Mouse (Mus musculus): ENCODE data around the gene Fgfr2. TPM values are rescaled to one million over a fixed set of nuclear protein-coding genes. Genes with fewer than 3 reads are reported as not detected.

Gene Fgfr2
- polyA plus RNA-seq, 1 experiment from 2014 or later: 104 TPM

- Histone ChIP-seq H3K27ac (peak overlapping the region; percentile 23; the same call in 1 of the 2 replicates), H3K4me1 (peaks cover 57% of the 10 kb centered on the region)
These were observed 110.3 kb downstream of the Fgfr2 start for GRCm38 (mm10) chr7:133012637-133013366.

GRCm38 (mm10) chr7:133011611-133012010 lies 111.5 kb downstream of the Fgfr2 start:
- H3K9ac ChIP-seq: no peak overlapping the region
- no peak overlapping the region for H3K4me3 ChIP-seq (replicated peaks)
- H3K9me3 ChIP-seq: no peaks in the 10 kb centered on the region
- 0 out of 2 replicates have a peak overlapping the region, but pooled peaks have one; percentile 23 for H3K27ac ChIP-seq
- H3K36me3 ChIP-seq: no peaks in the 10 kb centered on the region
- 0 out of 2 replicates have a peak, but pooled peaks have one; percentile 7 for ATAC-seq (ENCODE audit: insufficient read depth, low FRiP score, low read depth)
- no peaks in the 10 kb centered on the region for H3K27me3 ChIP-seq (replicated peaks)
- no peak overlapping the region for H3K4me2 ChIP-seq
- peaks cover 66% of the 10 kb centered on the region for H3K4me1 ChIP-seq
- WGBS: 40% methylated on average over 4 of the region's 4 CpGs

More at GRCm38 (mm10) chr7:133012637-133013366, 110.3 kb downstream of the Fgfr2 start:
- H3K36me3 ChIP-seq: no peaks in the 10 kb centered on the region
- no peak overlapping the region for H3K4me3 ChIP-seq (replicated peaks)
- H3K9ac ChIP-seq: no peak overlapping the region
- H3K27me3 ChIP-seq (replicated peaks): no peaks in the 10 kb centered on the region
- WGBS: 42% methylated on average over 14 of the region's 14 CpGs
- ATAC-seq (ENCODE audit: insufficient read depth, low FRiP score, low read depth): no peak
- H3K4me2 ChIP-seq: no peak overlapping the region
- no peaks in the 10 kb centered on the region for H3K9me3 ChIP-seq

- H3K4me1 ChIP-seq: peaks cover 66% of the 10 kb centered on the region
- no peaks in the 10 kb centered on the region for H3K9me3 ChIP-seq
- 16% methylated on average over 5 of the region's 5 CpGs for WGBS
- no peak overlapping the region for H3K4me3 ChIP-seq (replicated peaks)
- H3K27ac ChIP-seq: peak overlapping the region; percentile 75
- no peak overlapping the region for H3K4me2 ChIP-seq
- H3K36me3 ChIP-seq: no peaks in the 10 kb centered on the region
- peak; percentile 29; the same call in 1 of the 2 replicates for ATAC-seq (ENCODE audit: insufficient read depth, low FRiP score, low read depth)
- no peaks in the 10 kb centered on the region for H3K27me3 ChIP-seq (replicated peaks)
- H3K9ac ChIP-seq: no peak overlapping the region
These were observed 112.0 kb downstream of the Fgfr2 start for GRCm38 (mm10) chr7:133011191-133011590.

GRCm38 (mm10) chr7:133010477-133010876 lies 112.7 kb downstream of the Fgfr2 start:
- no peaks in the 10 kb centered on the region for H3K36me3 ChIP-seq
- ATAC-seq (ENCODE audit: insufficient read depth, low FRiP score, low read depth): no peak
- H3K4me3 ChIP-seq (replicated peaks): no peak overlapping the region
- H3K9ac ChIP-seq: no peak overlapping the region
- H3K4me1 ChIP-seq: peaks cover 67% of the 10 kb centered on the region
- H3K27ac ChIP-seq: peak overlapping the region; percentile 45; the same call in 1 of the 2 replicates
- H3K9me3 ChIP-seq: no peaks in the 10 kb centered on the region
- no peak overlapping the region for H3K4me2 ChIP-seq
- 75% methylated on average over 3 of the region's 3 CpGs for WGBS
- H3K27me3 ChIP-seq (replicated peaks): no peaks in the 10 kb centered on the region

- no peaks in the 10 kb centered on the region for H3K27me3 ChIP-seq (replicated peaks)
- no peak overlapping the region for H3K27ac ChIP-seq
- ATAC-seq (ENCODE audit: insufficient read depth, low FRiP score, low read depth): no peak
- H3K9ac ChIP-seq: no peak overlapping the region
- 80% methylated on average over 8 of the region's 8 CpGs for WGBS
- no peak overlapping the region for H3K4me2 ChIP-seq
- H3K9me3 ChIP-seq: no peaks in the 10 kb centered on the region
- no peaks in the 10 kb centered on the region for H3K36me3 ChIP-seq
- H3K4me1 ChIP-seq: peaks cover 59% of the 10 kb centered on the region
- H3K4me3 ChIP-seq (replicated peaks): no peak overlapping the region
These were observed 113.5 kb downstream of the Fgfr2 start for GRCm38 (mm10) chr7:133009676-133010075.

GRCm38 (mm10) chr7:133008663-133009062 lies 114.5 kb downstream of the Fgfr2 start:
- H3K36me3 ChIP-seq: no peaks in the 10 kb centered on the region
- H3K9me3 ChIP-seq: no peaks in the 10 kb centered on the region
- ATAC-seq (ENCODE audit: insufficient read depth, low FRiP score, low read depth): no peak
- no peak overlapping the region for H3K4me2 ChIP-seq
- no peak overlapping the region for H3K4me3 ChIP-seq (replicated peaks)
- 93% methylated on average over 4 of the region's 4 CpGs for WGBS
- no peaks in the 10 kb centered on the region for H3K27me3 ChIP-seq (replicated peaks)
- H3K27ac ChIP-seq: no peak overlapping the region; the same call in 1 of the 2 replicates
- H3K9ac ChIP-seq: no peak overlapping the region
- peaks cover 61% of the 10 kb centered on the region for H3K4me1 ChIP-seq

GRCm38 (mm10) chr7:133007343-133007742 lies 115.8 kb downstream of the Fgfr2 start:
- Histone ChIP-seq H3K36me3 (0 out of 2 replicates have a peak, but pooled peaks cover 3% of the 10 kb centered on the region), H3K4me2 (no peak overlapping the region), H3K27me3 (replicated peaks) (no peaks in the 10 kb centered on the region), H3K4me3 (replicated peaks) (no peak overlapping the region), H3K4me1 (peaks cover 57% of the 10 kb centered on the region), H3K9me3 (no peaks in the 10 kb centered on the region), H3K27ac (peak overlapping the region; percentile 51; the same call in 1 of the 2 replicates), H3K9ac (no peak overlapping the region)
- 55% methylated on average over 11 of the region's 11 CpGs for WGBS
- ATAC-seq (ENCODE audit: insufficient read depth, low FRiP score, low read depth): peak; percentile 33; the same call in 1 of the 2 replicates

GRCm38 (mm10) chr7:133005772-133006171 lies 117.4 kb downstream of the Fgfr2 start:
- ATAC-seq (ENCODE audit: insufficient read depth, low FRiP score, low read depth): no peak
- Histone ChIP-seq H3K36me3 (0 out of 2 replicates have a peak, but pooled peaks cover 3% of the 10 kb centered on the region), H3K27me3 (replicated peaks) (no peaks in the 10 kb centered on the region), H3K27ac (no peak overlapping the region), H3K9ac (no peak overlapping the region), H3K4me1 (peaks cover 42% of the 10 kb centered on the region), H3K9me3 (no peaks in the 10 kb centered on the region), H3K4me2 (no peak overlapping the region), H3K4me3 (replicated peaks) (no peak overlapping the region)
- WGBS: 76% methylated on average over 7 of the region's 7 CpGs

GRCm38 (mm10) chr7:133003421-133003820 lies 119.7 kb downstream of the Fgfr2 start:
- H3K27me3 ChIP-seq (replicated peaks): no peaks in the 10 kb centered on the region
- H3K36me3 ChIP-seq: peaks cover 6% of the 10 kb centered on the region; the same call in 1 of the 2 replicates
- no peak overlapping the region for H3K27ac ChIP-seq
- no peak overlapping the region for H3K9ac ChIP-seq
- H3K4me2 ChIP-seq: no peak overlapping the region
- H3K9me3 ChIP-seq: no peaks in the 10 kb centered on the region
- ATAC-seq (ENCODE audit: insufficient read depth, low FRiP score, low read depth): 0 out of 2 replicates have a peak, but pooled peaks have one; percentile 28
- WGBS: 12% methylated on average over 3 of the region's 3 CpGs
- H3K4me3 ChIP-seq (replicated peaks): no peak overlapping the region
- peaks cover 33% of the 10 kb centered on the region for H3K4me1 ChIP-seq

- Histone ChIP-seq H3K27me3 (replicated peaks) (no peaks in the 10 kb centered on the region), H3K27ac (no peak overlapping the region), H3K4me3 (replicated peaks) (no peak overlapping the region), H3K4me2 (no peak overlapping the region), H3K36me3 (peaks cover 17% of the 10 kb centered on the region), H3K4me1 (peaks cover 22% of the 10 kb centered on the region), H3K9ac (no peak overlapping the region), H3K9me3 (no peaks in the 10 kb centered on the region)
- ATAC-seq (ENCODE audit: insufficient read depth, low FRiP score, low read depth): no peak
- 82% methylated on average over 6 of the region's 6 CpGs for WGBS
These were observed 120.9 kb downstream of the Fgfr2 start for GRCm38 (mm10) chr7:133002271-133002670.

- H3K4me2 ChIP-seq: no peak overlapping the region
- H3K4me1 ChIP-seq: peaks cover 17% of the 10 kb centered on the region
- H3K27ac ChIP-seq: no peak overlapping the region
- H3K9me3 ChIP-seq: no peaks in the 10 kb centered on the region
- ATAC-seq (ENCODE audit: insufficient read depth, low FRiP score, low read depth): no peak
- no peak overlapping the region for H3K4me3 ChIP-seq (replicated peaks)
- H3K36me3 ChIP-seq: peaks cover 24% of the 10 kb centered on the region
- no peak overlapping the region for H3K9ac ChIP-seq
- 85% methylated on average over 3 of the region's 3 CpGs for WGBS
- no peaks in the 10 kb centered on the region for H3K27me3 ChIP-seq (replicated peaks)
These were observed 121.8 kb downstream of the Fgfr2 start for GRCm38 (mm10) chr7:133001388-133001787.

GRCm38 (mm10) chr7:132999061-132999460 lies 124.1 kb downstream of the Fgfr2 start:
- Histone ChIP-seq H3K27me3 (replicated peaks) (no peaks in the 10 kb centered on the region), H3K27ac (no peak overlapping the region), H3K4me2 (no peak overlapping the region), H3K9ac (no peak overlapping the region), H3K36me3 (peaks cover 44% of the 10 kb centered on the region), H3K4me3 (replicated peaks) (no peak overlapping the region), H3K4me1 (peaks cover 9% of the 10 kb centered on the region; the same call in 1 of the 2 replicates), H3K9me3 (no peaks in the 10 kb centered on the region)
- no peak for ATAC-seq (ENCODE audit: insufficient read depth, low FRiP score, low read depth)
- 96% methylated on average over 11 of the region's 11 CpGs for WGBS
